Mouse (Mus musculus) megakaryocyte, embryonic 14.5 days (primary cell): ENCODE data around the gene Cse1l.

Experiments
- FLI1 ChIP-seq: IDR thresholded peaks from 2 replicates; pipeline ENCODE4 v1.6.1; 2012; ENCODE audit warnings: low read length, inconsistent platforms, mixed read lengths
- GATA1 ChIP-seq: IDR thresholded peaks from 3 replicates; pipeline ENCODE4 v1.6.1; 2012; ENCODE audit warnings: mixed read lengths, low read length, inconsistent platforms, borderline replicate concordance

GRCm38 (mm10) chr2:166944346-166944745, 38.5 kb downstream of the Cse1l start:
- TF ChIP-seq FLI1 (no peak), GATA1 (no peak)
